Mouse (Mus musculus): ENCODE results near the gene Kirrel. TPM values are rescaled to one million over a fixed set of nuclear protein-coding genes. Genes with fewer than 3 reads are reported as not detected.

Kirrel gene
- total RNA-seq, 2 experiments from 2014 or later: 3.4 TPM

Other genes with a start within 250 kb of the Kirrel start
- 1 to 10 TPM; 2.0 to 2.1 TPM for gene Cd1d1, start 175.3 kb downstream of the Kirrel start, total RNA-seq (2021)
- 10 to 100 TPM; 29.5 to 31.3 TPM for gene Fcrls, start 89.0 kb upstream of the Kirrel start, total RNA-seq (2021)
- gene Cd5l, start 183.1 kb upstream of the Kirrel start, total RNA-seq (2021): not detected
- under 1 TPM in 1 of 2 experiments, not detected in 1; 0.54 TPM for gene Fcrl1, start 201.6 kb upstream of the Kirrel start, total RNA-seq (2021)

Measured in layer of hippocampus, postnatal 25 days (tissue).